Mouse (Mus musculus) MEL (cell line): ENCODE data around the gene Chuk.

ENCODE experiments used
- CTCF ChIP-seq, 3 experiments: IDR thresholded peaks in 2 of 3; conservative IDR thresholded peaks in 1 of 3; 2 replicates each; pipeline ENCODE4 v1.5.1; 2011 to 2012; ENCODE audit warnings: low read length in 3 of 3, low read depth in 2 of 3, mild to moderate bottlenecking in 2 of 3, improper control_type of control experiment in 1 of 3, inconsistent platforms in 1 of 3, mixed read lengths in 1 of 3, moderate library complexity in 1 of 3; ENCODE audit not compliant: control insufficient read depth in 1 of 3, insufficient read depth in 1 of 3, poor library complexity in 1 of 3, severe bottlenecking in 1 of 3
- NELFE ChIP-seq: IDR thresholded peaks from 2 replicates; pipeline ENCODE4 v1.6.1; 2011; ENCODE audit warnings: low read depth, low read length, improper control_type of control experiment

DNA sequence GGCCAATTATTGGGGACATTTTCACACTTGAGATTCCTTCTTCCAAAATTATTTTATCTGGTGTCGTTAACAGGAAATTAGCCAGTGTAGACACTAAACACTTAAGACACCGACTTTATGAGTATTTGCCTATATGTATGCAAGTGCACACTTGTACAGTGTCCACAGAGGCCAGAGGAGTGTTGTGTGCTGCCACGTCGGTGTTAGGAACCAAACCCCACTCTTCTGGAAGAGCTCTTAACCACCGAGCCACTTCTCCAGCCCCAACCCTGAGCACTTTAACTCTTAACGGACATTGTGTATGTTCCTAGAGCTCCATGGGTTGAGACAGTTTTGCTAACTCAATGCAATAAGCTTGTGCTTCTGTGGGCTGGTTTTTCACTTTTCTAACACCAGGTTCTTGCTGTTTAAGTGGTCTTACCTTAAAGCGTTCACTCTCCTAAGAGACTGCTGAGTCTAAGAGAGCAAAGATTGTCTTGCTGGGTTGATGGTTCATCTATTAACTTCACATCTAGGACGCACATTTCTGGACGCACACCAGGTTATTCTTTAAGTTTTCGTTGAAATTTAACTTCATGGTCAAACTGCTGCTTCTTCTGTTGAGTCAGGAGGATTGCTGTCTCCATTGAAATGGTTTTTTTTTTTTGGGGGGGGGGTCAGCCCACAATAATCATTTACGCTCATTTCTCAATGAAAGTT, 75.1 kb downstream of the Chuk start:
- TF ChIP-seq CTCF (IDR thresholded peaks at IDR 0.05 in 2 of 3, conservative IDR thresholded peaks at IDR 0.05 in 1 of 3; ENCODE audit: control insufficient read depth in 1 of 3, insufficient read depth in 1 of 3, low read depth in 2 of 3, low read length in 3 of 3, poor library complexity in 1 of 3, severe bottlenecking in 1 of 3) = no peak
- no peak for TF ChIP-seq NELFE
